Mouse (Mus musculus) limb, embryonic 11.5 days (tissue): ENCODE measurements around the gene Nop2. TPM values are rescaled to one million over a fixed set of nuclear protein-coding genes. Genes with fewer than 3 reads are reported as not detected.

Experiments
- ATAC-seq: fragments of 200-750 bp; cut with Nextera tagmentation; 2 replicates; pipeline ENCODE4 v1.8.0; 2017; ENCODE audit warnings: low read depth; ENCODE audit not compliant: insufficient number of reproducible peaks, low FRiP score, low TSS enrichment
- DNase-seq: peaks from one replicate; pipeline ENCODE4 v3.0.0-alpha.2; 2015; ENCODE audit warnings: low spot score
- H3K27ac ChIP-seq: fragments of 300-500 bp; sonication (generic); replicated peaks from 2 replicates; pipeline ENCODE4 v1.5.1; 2014; ENCODE audit warnings: low read depth, mild to moderate bottlenecking, low read length
- H3K27me3 ChIP-seq: fragments of 300-500 bp; sonication (generic); 2 replicates; pipeline ENCODE4 v1.6.1; 2014; ENCODE audit warnings: mild to moderate bottlenecking, low read length, mixed read lengths; ENCODE audit not compliant: control insufficient read depth, insufficient read depth
- H3K36me3 ChIP-seq: fragments of 300-500 bp; sonication (generic); 2 replicates; pipeline ENCODE4 v1.6.1; 2014; ENCODE audit warnings: mild to moderate bottlenecking, low read length, moderate library complexity, mixed read lengths; ENCODE audit not compliant: control insufficient read depth, insufficient read depth
- H3K4me1 ChIP-seq: fragments of 300-500 bp; sonication (generic); 2 replicates; pipeline ENCODE4 v1.6.1; 2014; ENCODE audit warnings: low read length, mixed read lengths; ENCODE audit not compliant: control insufficient read depth, insufficient read depth
- H3K4me2 ChIP-seq: fragments of 300-500 bp; sonication (generic); 2 replicates; pipeline ENCODE4 v1.6.1; 2014; ENCODE audit warnings: low read depth, mild to moderate bottlenecking, moderate library complexity; ENCODE audit not compliant: severe bottlenecking
- H3K4me3 ChIP-seq: fragments of 300-500 bp; sonication (generic); 2 replicates; pipeline ENCODE4 v1.5.1; 2014; ENCODE audit warnings: low read depth, low read length
- H3K9ac ChIP-seq: fragments of 300-500 bp; sonication (generic); 2 replicates; pipeline ENCODE4 v1.6.1; 2014; ENCODE audit warnings: mild to moderate bottlenecking, low read length
- H3K9me3 ChIP-seq: fragments of 300-500 bp; sonication (generic); 2 replicates; pipeline ENCODE4 v1.6.1; 2016; ENCODE audit warnings: low read length; ENCODE audit not compliant: control insufficient read depth
- WGBS: fragments of 180-500 bp; shearing (Covaris S2); extraction: QIAGEN DNeasy Blood & Tissue Kit; methylation state at CpG from one replicate; pipeline ENCODE4 v1.1.7; 2014; 5-methylcytosine and 5-hydroxymethylcytosine counted together
- polyA plus RNA-seq: library from polyadenylated mRNA; unstranded; fragments of >200 nt; fragmentation: Nextera tagmentation; extraction: Ambion mirVana; gene quantifications from 2 replicates; pipeline ENCODE4 v1.2.1, GENCODE M21; 2014

Gene Nop2
- polyA plus RNA-seq, 1 experiment from 2014 or later, result 71.4 TPM

DNA sequence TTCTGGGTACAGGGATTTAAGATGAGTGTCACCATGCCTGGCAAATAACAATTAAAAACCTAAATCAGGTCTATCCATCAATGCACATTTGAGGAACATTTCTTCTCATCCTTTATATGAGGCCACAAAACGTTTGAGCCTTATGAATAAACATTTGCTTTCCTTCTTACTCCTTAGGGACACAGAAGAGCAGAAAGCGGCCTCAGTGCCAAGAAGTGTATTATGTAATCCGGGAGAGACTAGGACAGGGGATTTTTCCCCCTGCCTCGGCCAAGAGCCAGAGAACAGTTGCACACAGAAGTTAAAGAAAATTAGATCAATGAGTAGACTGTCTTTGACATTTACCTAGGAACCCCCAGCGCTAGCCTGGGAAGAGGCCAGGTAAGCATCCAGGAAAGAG is 50.4 kb downstream of the Nop2 start:
- ATAC-seq, result no peak

DNA sequence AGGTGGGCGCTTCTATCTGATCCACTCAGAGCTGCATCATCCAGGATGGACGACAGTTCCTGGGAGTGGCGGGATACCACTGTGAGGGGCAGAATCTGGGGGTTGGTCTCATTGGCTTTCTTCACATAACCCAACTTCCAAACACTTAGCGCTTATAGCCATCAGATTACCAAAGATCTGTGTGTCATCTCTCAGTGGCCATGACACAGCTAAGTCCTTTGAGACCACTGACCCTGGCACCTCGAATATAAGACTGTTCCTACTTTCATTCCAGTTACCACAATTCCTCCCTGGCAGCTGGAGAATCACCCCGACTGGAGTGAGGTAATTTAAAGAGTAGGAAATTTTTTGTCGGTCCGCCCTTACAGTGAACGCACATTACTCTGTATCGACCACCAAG is 54.5 kb downstream of the Nop2 start:
- peaks cover 56% of the 10 kb centered on the region for H3K36me3 ChIP-seq
- H3K4me3 ChIP-seq, result no peak overlapping the region
- H3K27me3 ChIP-seq, result no peaks in the 10 kb centered on the region
- WGBS, result 94% methylated on average over 10 of the region's 10 CpGs
- no peak overlapping the region for H3K27ac ChIP-seq
- ATAC-seq (no peak), DNase-seq (no peak)
- H3K4me1 ChIP-seq, result no peaks in the 10 kb centered on the region
- H3K9ac ChIP-seq, result no peak overlapping the region
- no peak overlapping the region for H3K4me2 ChIP-seq
- no peaks in the 10 kb centered on the region for H3K9me3 ChIP-seq

More for the DNA sequence above, 50.4 kb downstream of the Nop2 start:
- Histone ChIP-seq H3K9ac (no peak overlapping the region), H3K4me1 (no peaks in the 10 kb centered on the region), H3K36me3 (peaks cover 75% of the 10 kb centered on the region), H3K27me3 (no peaks in the 10 kb centered on the region), H3K4me3 (no peak overlapping the region), H3K27ac (no peak overlapping the region), H3K9me3 (no peaks in the 10 kb centered on the region), H3K4me2 (no peak overlapping the region)
- 89% methylated on average over 5 of the region's 5 CpGs for WGBS
- no peak for DNase-seq

DNA sequence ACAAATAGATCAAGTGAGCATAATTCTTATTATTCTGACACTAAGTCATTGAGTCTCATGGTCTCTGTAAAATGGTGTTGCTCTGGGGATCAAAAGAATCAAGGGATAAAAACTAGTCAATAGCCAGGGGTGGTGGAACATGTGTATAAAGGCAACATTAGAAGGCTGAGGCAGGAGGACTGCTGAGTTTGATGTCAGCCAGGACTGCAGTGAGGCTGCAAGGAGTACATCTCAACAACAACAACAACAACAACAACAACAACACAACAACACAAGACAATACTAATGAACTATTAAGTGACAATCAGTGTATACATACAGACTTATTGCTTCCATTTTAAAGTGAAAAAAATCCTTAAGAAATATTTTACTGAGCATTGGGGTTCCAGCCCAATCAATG is 59.1 kb downstream of the Nop2 start:
- Histone ChIP-seq H3K9ac (peak overlapping the region; percentile 89), H3K4me3 (peak overlapping the region; percentile 75), H3K27me3 (no peaks in the 10 kb centered on the region), H3K27ac (0 out of 2 replicates have a peak overlapping the region, but pooled peaks have one; percentile 99), H3K4me2 (peak overlapping the region; percentile 84), H3K4me1 (peaks cover 3% of the 10 kb centered on the region; the same call in 1 of the 2 replicates), H3K36me3 (peaks cover 35% of the 10 kb centered on the region), H3K9me3 (no peaks in the 10 kb centered on the region)
- DNase-seq, result no peak
- ATAC-seq, result no peak

DNA sequence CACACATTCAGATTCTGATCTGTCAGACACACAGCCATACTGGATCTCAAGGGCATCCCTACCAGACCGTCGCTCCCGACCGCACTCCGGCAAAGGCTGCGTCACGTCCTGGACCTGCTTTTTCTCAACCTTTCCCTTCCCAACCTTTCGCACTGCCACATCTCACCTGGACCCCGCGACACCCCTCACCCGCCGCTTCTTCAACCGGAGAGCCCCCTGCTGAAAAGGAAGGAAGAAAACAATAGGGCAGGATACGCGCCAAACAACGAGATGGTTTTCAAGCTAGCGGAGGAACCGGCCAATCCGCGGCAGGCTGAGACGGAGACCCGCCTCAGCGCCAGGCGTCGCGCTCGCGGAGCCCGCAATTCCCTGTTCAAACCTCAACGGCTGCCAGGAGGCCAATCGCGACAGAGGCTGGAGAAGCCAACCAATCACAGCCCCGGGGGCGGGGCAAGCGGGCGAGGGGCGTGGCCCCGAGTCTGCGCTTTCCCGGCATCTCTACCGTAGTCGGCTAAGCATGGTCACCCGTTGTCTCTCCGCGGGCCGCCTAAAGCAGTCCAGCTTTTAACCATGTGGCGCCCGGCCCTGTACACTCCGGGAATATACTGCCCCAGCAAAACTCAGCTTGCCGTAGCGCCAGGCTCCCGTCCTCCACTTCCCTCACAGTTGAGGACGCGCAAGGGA is 59.8 kb downstream of the Nop2 start, which contains the start of the genes Ncapd2 and Mrpl51:
TSS of gene Ncapd2 (minus strand) at position 370 of the 684 bp plus-strand sequence.
TSS of gene Mrpl51 (plus strand) at position 470 of the 684 bp plus-strand sequence.
- Histone ChIP-seq H3K4me3 (peak within 1 kb of the TSS; percentile 75), H3K9me3 (no peaks in the 10 kb centered on the region), H3K27me3 (no peaks in the 10 kb centered on the region), H3K36me3 (peaks cover 31% of the 10 kb centered on the region), H3K4me2 (peak within 1 kb of the TSS; percentile 84), H3K27ac (peak within 1 kb of the TSS; percentile 99), H3K9ac (peak within 1 kb of the TSS; percentile 89), H3K4me1 (peaks cover 3% of the 10 kb centered on the region; the same call in 1 of the 2 replicates)
- under 1% methylated on average over 54 of the region's 54 CpGs for WGBS
- ATAC-seq, result peak; percentile 96
- DNase-seq, result peak; percentile 98

DNA sequence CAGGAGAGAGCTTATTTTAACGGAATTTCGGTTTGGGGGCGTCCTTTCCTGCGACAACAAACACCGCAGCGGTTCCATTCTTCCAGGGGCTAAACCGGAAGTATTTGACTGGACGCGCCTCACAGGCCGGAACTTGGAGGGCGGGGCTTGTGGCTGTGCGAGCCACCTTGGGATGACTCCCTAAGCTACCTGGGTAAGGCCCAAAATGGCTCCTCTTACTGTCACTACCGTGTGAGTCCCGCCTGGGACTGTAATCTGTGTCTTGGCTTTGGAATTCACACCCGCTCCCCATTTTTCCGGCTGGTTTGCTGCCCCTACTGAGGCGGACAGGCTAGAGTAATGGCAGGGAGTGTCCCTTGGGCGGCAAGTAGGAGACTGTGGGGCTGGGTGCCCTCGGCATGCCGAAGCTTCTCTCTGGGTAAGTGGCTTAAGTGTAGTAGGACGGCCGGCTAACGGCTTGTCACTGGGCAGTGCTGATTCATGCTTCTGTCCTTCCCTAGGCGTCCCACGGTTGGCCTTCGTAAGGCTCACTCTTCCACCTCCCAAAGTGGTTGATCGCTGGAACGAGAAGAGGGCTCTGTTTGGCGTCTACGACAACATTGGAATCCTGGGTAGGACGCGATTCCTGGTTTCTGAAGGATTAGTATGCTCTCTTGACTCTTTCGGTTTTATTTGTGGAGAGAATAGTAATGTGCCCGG is 60.5 kb downstream of the Nop2 start:
- DNase-seq (peak; percentile 93), ATAC-seq (peak; percentile 92)
- under 1% methylated on average over 34 of the region's 34 CpGs for WGBS
- no peaks in the 10 kb centered on the region for H3K9me3 ChIP-seq
- peak overlapping the region; percentile 99 for H3K27ac ChIP-seq
- peak overlapping the region; percentile 89 for H3K9ac ChIP-seq
- H3K4me3 ChIP-seq, result peak overlapping the region; percentile 75
- H3K4me2 ChIP-seq, result peak overlapping the region; percentile 84
- no peaks in the 10 kb centered on the region for H3K27me3 ChIP-seq
- H3K36me3 ChIP-seq, result peaks cover 24% of the 10 kb centered on the region
- H3K4me1 ChIP-seq, result peaks cover 3% of the 10 kb centered on the region; the same call in 1 of the 2 replicates

DNA sequence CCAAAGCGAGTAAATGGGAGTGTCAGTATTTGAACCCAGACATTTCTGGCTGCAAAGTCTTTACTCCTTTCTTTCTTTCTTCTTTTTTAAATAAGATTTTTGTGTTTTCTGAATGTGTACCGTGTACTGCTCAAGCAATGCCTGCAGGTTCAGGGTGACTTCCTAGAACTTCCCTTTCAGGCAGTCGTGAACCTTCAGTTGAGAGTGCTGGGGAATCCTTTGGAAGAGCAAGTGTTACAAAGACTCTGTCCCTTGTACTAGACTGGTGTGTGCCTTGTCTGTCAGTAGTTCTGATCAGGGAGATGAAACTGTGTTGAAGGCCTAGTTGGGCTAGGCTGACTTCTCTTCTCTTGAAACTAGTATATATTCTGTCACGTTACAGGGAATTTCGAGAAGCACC is 61.1 kb downstream of the Nop2 start:
- Histone ChIP-seq H3K36me3 (peaks cover 20% of the 10 kb centered on the region), H3K9me3 (no peaks in the 10 kb centered on the region), H3K9ac (peak overlapping the region; percentile 89), H3K4me3 (peak overlapping the region; percentile 75), H3K4me1 (peaks cover 3% of the 10 kb centered on the region; the same call in 1 of the 2 replicates), H3K27me3 (no peaks in the 10 kb centered on the region), H3K27ac (no peak overlapping the region), H3K4me2 (peak overlapping the region; percentile 84)
- 49% methylated on average over 5 of the region's 5 CpGs for WGBS
- DNase-seq (no peak), ATAC-seq (no peak)

DNA sequence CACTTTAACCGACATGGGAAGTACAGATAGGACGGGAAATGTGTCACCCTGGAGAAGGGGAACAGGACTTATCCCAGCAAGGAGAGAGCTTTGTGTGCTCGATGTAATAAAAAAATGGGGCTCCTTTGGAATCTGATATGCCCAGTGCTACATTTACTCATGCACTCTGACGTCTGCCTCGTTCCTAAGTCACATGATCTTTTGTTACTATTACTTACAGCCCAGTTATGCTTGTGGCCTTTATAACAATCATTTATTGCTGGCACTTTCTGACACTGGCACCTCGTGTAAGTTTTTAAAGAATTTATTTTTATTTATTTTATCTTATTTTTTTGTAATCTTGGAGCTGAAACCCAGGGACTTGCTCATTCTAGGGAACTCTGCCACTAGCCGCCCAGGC is 61.7 kb downstream of the Nop2 start:
- ATAC-seq (no peak), DNase-seq (no peak)
- peaks cover 3% of the 10 kb centered on the region; the same call in 1 of the 2 replicates for H3K4me1 ChIP-seq
- H3K27ac ChIP-seq, result no peak overlapping the region
- no peak overlapping the region for H3K9ac ChIP-seq
- no peak overlapping the region for H3K4me3 ChIP-seq
- H3K27me3 ChIP-seq, result no peaks in the 10 kb centered on the region
- WGBS, result 78% methylated on average over 7 of the region's 7 CpGs
- no peaks in the 10 kb centered on the region for H3K9me3 ChIP-seq
- peaks cover 19% of the 10 kb centered on the region for H3K36me3 ChIP-seq
- no peak overlapping the region for H3K4me2 ChIP-seq
